Mouse (Mus musculus) testis, adult 2 months (tissue): Measurements from ENCODE around the gene Ccdc170. TPM values are rescaled to one million over a fixed set of nuclear protein-coding genes. Genes with fewer than 3 reads are reported as not detected.
"Not testable (repeated sequence)": the region's sequence is repeated elsewhere in the genome, so short reads cannot be mapped to it uniquely, and the experiment has no call there.

Source experiments
- H3K27ac ChIP-seq: fragments of 200-500 bp; 2 replicates; pipeline ENCODE4 v1.5.1; 2012; ENCODE audit warnings: low read depth, low read length; ENCODE audit not compliant: control insufficient read depth, insufficient read depth
- H3K27me3 ChIP-seq: fragments of 200-500 bp; 2 replicates; pipeline ENCODE4 v1.6.1; 2012; ENCODE audit warnings: mild to moderate bottlenecking, low read length, moderate library complexity; ENCODE audit not compliant: control insufficient read depth, insufficient read depth
- H3K36me3 ChIP-seq: fragments of 200-500 bp; 2 replicates; pipeline ENCODE4 v1.6.1; 2012; ENCODE audit warnings: mild to moderate bottlenecking, low read length; ENCODE audit not compliant: control insufficient read depth, insufficient read depth
- H3K4me1 ChIP-seq: fragments of 200-500 bp; 2 replicates; pipeline ENCODE4 v1.6.1; 2012; ENCODE audit warnings: low read length; ENCODE audit not compliant: control insufficient read depth, insufficient read depth
- H3K4me3 ChIP-seq: fragments of 200-500 bp; 2 replicates; pipeline ENCODE4 v1.5.1; 2012; ENCODE audit warnings: low read depth, mild to moderate bottlenecking, low read length, moderate library complexity, mixed read lengths; ENCODE audit not compliant: control insufficient read depth
- CTCF ChIP-seq: fragments of 200-500 bp; IDR thresholded peaks from 2 replicates; pipeline ENCODE4 v1.5.1; 2012; ENCODE audit warnings: low read depth, mild to moderate bottlenecking, inconsistent platforms, low read length, moderate library complexity; ENCODE audit not compliant: control insufficient read depth, insufficient read depth, insufficient replicate concordance
- POLR2A ChIP-seq: fragments of 200-500 bp; IDR thresholded peaks from 2 replicates; pipeline ENCODE4 v1.6.1; 2012; ENCODE audit warnings: low read depth, mild to moderate bottlenecking, inconsistent platforms, low read length, moderate library complexity; ENCODE audit not compliant: control insufficient read depth
- polyA plus RNA-seq: library from polyadenylated mRNA; depleted of rRNA; stranded (reverse); fragments of >200 nt; gene quantifications from 2 replicates; pipeline ENCODE4 v1.2.3, GENCODE M21; 2012; rRNA removed

Gene Ccdc170
- polyA plus RNA-seq: 0.53 and 0.93 TPM in 2 replicates

GRCm38 (mm10) chr10:4482355-4482754 lies at the start of gene Ccdc170:
Gene Ccdc170, plus strand, starts transcription at chr10:4482502.
- Histone ChIP-seq H3K4me3 (peak within 1 kb of the TSS; percentile 50), H3K4me1 (no peaks in the 10 kb centered on the region; the same call in 1 of the 2 replicates), H3K27me3 (no peaks in the 10 kb centered on the region), H3K27ac (peak within 1 kb of the TSS; percentile 63), H3K36me3 (no peaks in the 10 kb centered on the region)
- TF ChIP-seq CTCF (no peak), POLR2A (peak; percentile 28; the same call in 1 of the 2 replicates)

GRCm38 (mm10) chr10:4432996-4433755 lies 49.1 kb upstream of the Ccdc170 start:
- peaks cover 7% of the 10 kb centered on the region for H3K4me1 ChIP-seq
- H3K27ac ChIP-seq: peak overlapping the region; percentile 99
- no peaks in the 10 kb centered on the region for H3K27me3 ChIP-seq
- peak overlapping the region; percentile 96 for H3K4me3 ChIP-seq
- peaks cover 2% of the 10 kb centered on the region for H3K36me3 ChIP-seq
- no peak for TF ChIP-seq CTCF
- no peak for TF ChIP-seq POLR2A

GRCm38 (mm10) chr10:4433871-4434270 lies 48.4 kb upstream of the Ccdc170 start:
- H3K4me1 ChIP-seq: not testable (repeated sequence)
- H3K4me3 ChIP-seq: peak overlapping the region; percentile 57

GRCm38 (mm10) chr10:4435416-4435815 lies 46.9 kb upstream of the Ccdc170 start:
- TF ChIP-seq CTCF (no peak), POLR2A (no peak)
- peaks cover 5% of the 10 kb centered on the region for H3K4me1 ChIP-seq
- no peak overlapping the region for H3K4me3 ChIP-seq
- peaks cover 2% of the 10 kb centered on the region for H3K36me3 ChIP-seq
- no peak overlapping the region for H3K27ac ChIP-seq
- H3K27me3 ChIP-seq: no peaks in the 10 kb centered on the region

More at GRCm38 (mm10) chr10:4433871-4434270, 48.4 kb upstream of the Ccdc170 start:
- peak overlapping the region; percentile 40 for H3K27ac ChIP-seq
- H3K36me3 ChIP-seq, H3K27me3 ChIP-seq: not testable (repeated sequence)

- Histone ChIP-seq H3K27ac (no peak overlapping the region), H3K36me3 (peaks cover 2% of the 10 kb centered on the region; the same call in 1 of the 2 replicates), H3K4me1 (no peaks in the 10 kb centered on the region), H3K4me3 (no peak overlapping the region), H3K27me3 (no peaks in the 10 kb centered on the region)
- TF ChIP-seq POLR2A: no peak
- no peak for TF ChIP-seq CTCF
Measured at GRCm38 (mm10) chr10:4456409-4456808, 25.9 kb upstream of the Ccdc170 start.

GRCm38 (mm10) chr10:4460201-4460600 lies 22.1 kb upstream of the Ccdc170 start:
- TF ChIP-seq POLR2A: no peak
- no peak for TF ChIP-seq CTCF
- Histone ChIP-seq H3K4me3 (no peak overlapping the region), H3K36me3 (no peaks in the 10 kb centered on the region), H3K27ac (no peak overlapping the region), H3K27me3 (no peaks in the 10 kb centered on the region), H3K4me1 (no peaks in the 10 kb centered on the region)

DNA sequence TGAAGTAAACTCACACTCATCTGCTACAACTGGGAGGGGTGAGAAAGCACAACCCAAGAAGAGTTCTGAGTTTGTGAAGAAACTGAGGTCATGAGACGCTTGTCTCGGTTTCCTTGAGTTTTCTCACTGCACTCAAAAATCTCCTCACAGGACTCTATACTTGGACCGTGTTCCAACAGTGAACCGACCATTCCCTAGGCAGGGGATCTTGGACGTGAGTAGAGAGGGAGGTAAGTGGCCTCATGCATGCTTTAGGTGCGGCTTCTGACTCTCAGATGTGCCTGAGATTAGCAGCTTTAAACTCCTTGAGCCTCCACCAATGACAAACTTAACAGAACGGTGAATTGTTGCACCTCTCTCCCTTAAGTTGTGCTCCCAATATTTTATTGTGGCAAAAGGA lies 16.5 kb upstream of the Ccdc170 start:
- H3K27me3 ChIP-seq: no peaks in the 10 kb centered on the region
- no peak overlapping the region for H3K27ac ChIP-seq
- H3K4me3 ChIP-seq: no peak overlapping the region
- TF ChIP-seq CTCF (no peak), POLR2A (no peak)
- no peaks in the 10 kb centered on the region for H3K4me1 ChIP-seq
- no peaks in the 10 kb centered on the region for H3K36me3 ChIP-seq

DNA sequence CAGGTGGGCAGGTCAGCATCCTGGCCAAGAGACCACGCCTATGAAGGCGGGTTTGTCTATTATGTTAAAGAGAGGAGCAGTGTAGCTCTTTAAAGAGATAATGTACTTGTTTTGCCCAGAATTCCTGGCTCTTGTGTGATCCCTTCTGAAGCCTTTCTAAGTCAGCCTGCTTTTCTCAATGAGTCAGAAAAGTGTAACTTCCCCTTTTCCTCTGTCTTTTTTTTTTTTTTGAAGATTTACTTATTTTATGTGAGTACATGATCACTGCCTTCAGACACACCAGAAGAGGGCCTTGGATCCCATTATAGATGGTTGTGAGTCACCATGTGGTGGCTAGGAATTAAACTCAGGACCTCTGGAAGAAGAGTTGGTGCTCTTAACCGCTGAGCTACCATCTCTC lies 12.9 kb upstream of the Ccdc170 start:
- H3K4me1 ChIP-seq: no peaks in the 10 kb centered on the region
- no peaks in the 10 kb centered on the region for H3K27me3 ChIP-seq
- no peak overlapping the region for H3K4me3 ChIP-seq
- no peaks in the 10 kb centered on the region for H3K36me3 ChIP-seq
- no peak overlapping the region for H3K27ac ChIP-seq
- TF ChIP-seq CTCF (no peak), POLR2A (no peak)
